Mouse (Mus musculus) heart, postnatal 0 days (tissue): ENCODE results near the gene Vmn1r234.

ENCODE experiments used
- CTCF ChIP-seq: IDR thresholded peaks from 2 replicates; pipeline ENCODE4 v1.5.1; 2016; ENCODE audit warnings: antibody characterized with exemption, control low read depth, low read depth
- EP300 ChIP-seq: IDR thresholded peaks from 2 replicates; pipeline ENCODE4 v1.6.1; 2016; ENCODE audit warnings: antibody characterized with exemption, low read depth

GRCm38 (mm10) chr17:21282642-21283041 is 56.8 kb downstream of the Vmn1r234 start, which contains the start of gene Vmn1r236:
- TF ChIP-seq EP300 (no peak), CTCF (no peak)
